28 mouse cellular contexts compared by ENCODE assay signal in genomic region chr1:83179531-83179930, GRCm38 (mm10). TPM values are rescaled to one million over a fixed set of nuclear protein-coding genes. Genes with fewer than 3 reads are reported as not detected.
DNase-seq lines count a peak whose midpoint lies in the region; ATAC-seq lines count a peak whose summit lies in the region.
"Had no signal": no experiment of that assay in that cellular context is flagged by ENCODE, and none has a peak within 500 bp of the region (broad histone marks: within the 10 kb centered on the region; RNA-seq: fewer than 3 reads in every experiment).

No protein-coding gene starts in this region.

- H3K36me3 ChIP-seq in midbrain, embryonic 11.5 days (ENCODE audit: control insufficient read depth, insufficient read depth, low read length): no peaks in the 10 kb centered on the region
- H3K36me3 ChIP-seq in midbrain, embryonic 15.5 days (replicated peaks): no peaks in the 10 kb centered on the region
- H3K36me3 ChIP-seq: embryonic facial prominence, embryonic 12.5 days; embryonic facial prominence, embryonic 15.5 days; heart, embryonic 12.5 days; heart, embryonic 15.5 days; hindbrain, embryonic 10.5 days; hindbrain, embryonic 13.5 days had no signal

- no peak overlapping the region for H3K9ac ChIP-seq in midbrain, embryonic 11.5 days (ENCODE audit: low read length)
- H3K9ac ChIP-seq in midbrain, embryonic 15.5 days: no peak overlapping the region
- H3K9ac ChIP-seq: embryonic facial prominence, embryonic 12.5 days; embryonic facial prominence, embryonic 15.5 days; forebrain, postnatal 0 days; heart, embryonic 12.5 days; heart, embryonic 15.5 days; hindbrain, embryonic 13.5 days had no signal

- 91% methylated on average over 7 of the region's 7 CpGs for WGBS in midbrain, embryonic 11.5 days
- 94% methylated on average over 7 of the region's 7 CpGs for WGBS in midbrain, embryonic 15.5 days

- peak; percentile 45; the same call in 1 of the 2 replicates for ATAC-seq in cerebellum, adult (ENCODE audit: insufficient number of reproducible peaks, low FRiP score, low TSS enrichment)
- no peak for ATAC-seq in midbrain, embryonic 11.5 days (ENCODE audit: low FRiP score)
- no peak for ATAC-seq in midbrain, embryonic 15.5 days (replicated peaks)
- no peak for ATAC-seq in megakaryocyte progenitor cell, adult 5-6 weeks (replicated peaks; ENCODE audit: poor library complexity)
- ATAC-seq: activated CD4-positive, CD25-positive, alpha-beta regulatory T cell, adult 4 months; forebrain, embryonic 14.5 days; forebrain, postnatal 0 days; intestine, postnatal 0 days had no signal

- no peaks in the 10 kb centered on the region for H3K27me3 ChIP-seq in midbrain, embryonic 11.5 days (ENCODE audit: control insufficient read depth, insufficient read depth, low read length)
- no peaks in the 10 kb centered on the region for H3K27me3 ChIP-seq in midbrain, embryonic 15.5 days (replicated peaks)
- H3K27me3 ChIP-seq: embryonic facial prominence, embryonic 12.5 days; embryonic facial prominence, embryonic 15.5 days; heart, embryonic 15.5 days; hindbrain, embryonic 13.5 days had no signal

- no peaks in the 10 kb centered on the region for H3K9me3 ChIP-seq in midbrain, embryonic 11.5 days (ENCODE audit: control insufficient read depth, low read length)
- no peaks in the 10 kb centered on the region for H3K9me3 ChIP-seq in midbrain, embryonic 15.5 days
- H3K9me3 ChIP-seq: embryonic facial prominence, embryonic 12.5 days; embryonic facial prominence, embryonic 15.5 days; heart, embryonic 12.5 days; heart, embryonic 15.5 days; hindbrain, embryonic 10.5 days; hindbrain, embryonic 13.5 days had no signal

- no peak overlapping the region for H3K27ac ChIP-seq in midbrain, embryonic 11.5 days (ENCODE audit: low read depth, low read length)
- no peak overlapping the region for H3K27ac ChIP-seq in midbrain, embryonic 15.5 days
- H3K27ac ChIP-seq: embryonic facial prominence, embryonic 12.5 days; embryonic facial prominence, embryonic 15.5 days; gastrocnemius, adult 2 months; heart, embryonic 15.5 days; hindbrain, embryonic 10.5 days; hindbrain, embryonic 13.5 days had no signal

- DNase-seq in cerebellum, adult 11 months: no peak
- DNase-seq in midbrain, embryonic 11.5 days (ENCODE audit: low spot score, missing footprints): peak; percentile 17
- DNase-seq in cerebellum, postnatal 10 days: peak; percentile 22 to 43
- DNase-seq in cerebellum, postnatal 36 days: peak; percentile 11 to 22
- DNase-seq in urinary bladder, adult 18-20 months (ENCODE audit: low spot score in 2 of 2): no peak
- DNase-seq: adrenal gland, adult 8-10 months; adrenal gland, postnatal 25 days; forebrain, postnatal 0 days; gastrocnemius, adult 2 months; gastrocnemius, postnatal 14 days; heart, adult 18-20 months; heart, postnatal 10 days; heart, postnatal 36 days; kidney, adult 8-10 months had no signal

- no peak overlapping the region for H3K4me2 ChIP-seq in midbrain, embryonic 11.5 days
- no peak overlapping the region for H3K4me2 ChIP-seq in midbrain, embryonic 15.5 days
- H3K4me2 ChIP-seq: embryonic facial prominence, embryonic 12.5 days; embryonic facial prominence, embryonic 15.5 days; heart, embryonic 12.5 days; heart, embryonic 15.5 days; hindbrain, embryonic 13.5 days had no signal

- H3K4me1 ChIP-seq in midbrain, embryonic 11.5 days (ENCODE audit: control insufficient read depth, insufficient read depth, low read length): no peaks in the 10 kb centered on the region
- no peaks in the 10 kb centered on the region for H3K4me1 ChIP-seq in midbrain, embryonic 15.5 days
- H3K4me1 ChIP-seq: embryonic facial prominence, embryonic 12.5 days; embryonic facial prominence, embryonic 15.5 days; heart, embryonic 12.5 days; heart, embryonic 15.5 days; hindbrain, embryonic 10.5 days; hindbrain, embryonic 13.5 days had no signal

- H3K4me3 ChIP-seq in midbrain, embryonic 11.5 days (ENCODE audit: low read depth, low read length): no peak overlapping the region
- no peak overlapping the region for H3K4me3 ChIP-seq in midbrain, embryonic 15.5 days
- H3K4me3 ChIP-seq: embryonic facial prominence, embryonic 12.5 days; embryonic facial prominence, embryonic 15.5 days; gastrocnemius, adult 2 months; heart, embryonic 12.5 days; heart, embryonic 15.5 days; hindbrain, embryonic 10.5 days; hindbrain, embryonic 13.5 days had no signal

RNA-seq across cellular contexts. Expression of gene Daw1, which starts 20.0 kb away (rescaled TPM):
- polyA plus RNA-seq in midbrain, embryonic 11.5 days (2014; fragmentation: Nextera tagmentation; extraction: Ambion mirVana): 0.40 TPM in 1 of 2 replicates, not detected in the other
- 1.2 and 1.9 TPM in 2 replicates for polyA plus RNA-seq in midbrain, embryonic 15.5 days (2015; fragmentation: Nextera tagmentation; extraction: Ambion mirVana)
- total RNA-seq in megakaryocyte progenitor cell, adult 5-6 weeks (2015): not detected in 2 replicates
- not detected in 2 replicates for total RNA-seq in megakaryocyte progenitor cell, adult 5-6 weeks (2017)
- total RNA-seq: adrenal gland, adult 8-10 months; adrenal gland, postnatal 25 days; common myeloid progenitor, adult 5-6 weeks; ES-E14; gastrocnemius, adult 2 months; gastrocnemius, postnatal 14 days; heart, adult 18-20 months; heart, postnatal 36 days had no signal
- polyA plus RNA-seq: heart, embryonic 12.5 days; intestine, postnatal 0 days had no signal

Comparison
In these comparisons a context has a peak if more than half of its experiments do, and no peak if none do; other contexts are left out.
1. DNase-seq: peak in midbrain, embryonic 11.5 days (single experiment), cerebellum, postnatal 10 days (2 of 2) and cerebellum, postnatal 36 days (2 of 2); none in cerebellum, adult 11 months (single experiment) and urinary bladder, adult 18-20 months (0 of 2).